Mouse (Mus musculus) thymus, adult 2 months (tissue): ENCODE data around the gene Pck2.

Experiments
- CTCF ChIP-seq: fragments of 200-500 bp; IDR thresholded peaks from 2 replicates; pipeline ENCODE4 v1.5.1; 2012; ENCODE audit warnings: mild to moderate bottlenecking, control low read depth, low read length, moderate library complexity, borderline replicate concordance; ENCODE audit not compliant: control insufficient read depth, poor library complexity, insufficient read depth; ENCODE audit errors: extremely low read depth
- POLR2A ChIP-seq: fragments of 200-500 bp; IDR thresholded peaks from 2 replicates; pipeline ENCODE4 v1.6.1; 2012; ENCODE audit warnings: mild to moderate bottlenecking, low read length, control low read depth, moderate library complexity; ENCODE audit not compliant: control insufficient read depth, poor library complexity, insufficient read depth; ENCODE audit errors: extremely low read depth

GRCm38 (mm10) chr14:55492103-55492502, 48.0 kb upstream of the Pck2 start:
- no peak for TF ChIP-seq CTCF
- TF ChIP-seq POLR2A: no peak
